Mouse (Mus musculus): ENCODE data around the gene Col5a1. TPM values are rescaled to one million over a fixed set of nuclear protein-coding genes. Genes with fewer than 3 reads are reported as not detected.

Col5a1 gene
- polyA plus RNA-seq, 1 experiment from 2014 or later: 53.3 TPM

DNA sequence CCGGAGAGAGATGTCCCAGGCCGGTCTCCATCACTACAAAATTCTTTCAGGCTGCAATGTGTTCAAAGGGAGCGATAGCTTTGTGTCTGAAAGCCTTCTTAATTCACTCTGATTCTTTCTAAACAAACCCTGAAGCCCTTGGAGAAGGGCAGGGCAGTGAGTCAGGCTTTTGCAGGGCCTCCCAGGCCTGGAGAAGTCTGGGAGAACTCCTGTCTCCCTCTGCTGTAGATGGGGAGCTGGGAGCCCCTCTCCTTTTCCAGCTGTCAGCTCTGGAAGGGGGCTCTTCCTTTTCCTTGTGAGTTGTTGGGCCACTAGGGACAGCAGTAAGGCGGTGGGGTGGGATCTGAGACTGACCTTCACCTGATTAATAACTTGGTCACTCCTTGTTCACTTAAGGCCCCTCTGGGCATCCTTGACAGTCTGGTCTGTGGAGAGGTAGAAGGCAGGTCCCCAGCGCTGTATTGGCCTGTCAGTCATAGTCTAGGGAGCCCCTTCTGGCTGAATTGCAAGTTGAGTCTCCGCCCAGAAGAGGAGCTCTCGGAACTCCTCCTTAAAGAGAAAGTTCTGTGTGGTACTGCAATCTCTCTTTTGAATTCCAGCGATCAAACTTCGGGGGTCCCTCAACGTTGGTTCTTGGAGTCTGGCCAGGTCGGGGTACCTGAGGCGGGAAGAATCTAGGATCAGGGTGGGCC lies 623 bp upstream of the Col5a1 start:
- Histone ChIP-seq H3K4me3 (peak overlapping the region; percentile 85), H3K27ac (ENCODE audit: poor library complexity, severe bottlenecking) (peak overlapping the region; percentile 85), H3K27me3 (replicated peaks) (no peaks in the 10 kb centered on the region; the same call in 1 of the 2 replicates), H3K9ac (peak overlapping the region; percentile 89), H3K36me3 (no peaks in the 10 kb centered on the region), H3K9me3 (replicated peaks) (no peaks in the 10 kb centered on the region), H3K4me2 (peak overlapping the region; percentile 99), H3K4me1 (replicated peaks) (peaks cover 57% of the 10 kb centered on the region)
- WGBS: 11% methylated on average over 12 of the region's 12 CpGs
- ATAC-seq (ENCODE audit: insufficient number of reproducible peaks, low FRiP score): peak; percentile 77

- under 1% methylated on average over 67 of the region's 67 CpGs for WGBS
- Histone ChIP-seq H3K4me2 (peak overlapping the region; percentile 99), H3K9ac (peak overlapping the region; percentile 89), H3K36me3 (no peaks in the 10 kb centered on the region), H3K27me3 (replicated peaks) (no peaks in the 10 kb centered on the region; the same call in 1 of the 2 replicates), H3K27ac (ENCODE audit: poor library complexity, severe bottlenecking) (peak overlapping the region; percentile 85), H3K4me1 (replicated peaks) (peaks cover 66% of the 10 kb centered on the region), H3K9me3 (replicated peaks) (no peaks in the 10 kb centered on the region), H3K4me3 (peak overlapping the region; percentile 85)
- peak; percentile 26; the same call in 1 of the 2 replicates for ATAC-seq (ENCODE audit: insufficient number of reproducible peaks, low FRiP score)
These were observed 609 bp downstream of the Col5a1 start for GRCm38 (mm10) chr2:27886608-27887460.

- Histone ChIP-seq H3K36me3 (no peaks in the 10 kb centered on the region), H3K27ac (ENCODE audit: poor library complexity, severe bottlenecking) (peak overlapping the region; percentile 85; the same call in 1 of the 2 replicates), H3K4me2 (peak overlapping the region; percentile 99), H3K4me1 (replicated peaks) (peaks cover 69% of the 10 kb centered on the region), H3K27me3 (replicated peaks) (no peaks in the 10 kb centered on the region; the same call in 1 of the 2 replicates), H3K4me3 (peak overlapping the region; percentile 85), H3K9ac (peak overlapping the region; percentile 89), H3K9me3 (replicated peaks) (no peaks in the 10 kb centered on the region)
- no peak for ATAC-seq (ENCODE audit: insufficient number of reproducible peaks, low FRiP score)
- 22% methylated on average over 11 of the region's 11 CpGs for WGBS
These were observed 1.4 kb downstream of the Col5a1 start for GRCm38 (mm10) chr2:27887461-27888264.

DNA sequence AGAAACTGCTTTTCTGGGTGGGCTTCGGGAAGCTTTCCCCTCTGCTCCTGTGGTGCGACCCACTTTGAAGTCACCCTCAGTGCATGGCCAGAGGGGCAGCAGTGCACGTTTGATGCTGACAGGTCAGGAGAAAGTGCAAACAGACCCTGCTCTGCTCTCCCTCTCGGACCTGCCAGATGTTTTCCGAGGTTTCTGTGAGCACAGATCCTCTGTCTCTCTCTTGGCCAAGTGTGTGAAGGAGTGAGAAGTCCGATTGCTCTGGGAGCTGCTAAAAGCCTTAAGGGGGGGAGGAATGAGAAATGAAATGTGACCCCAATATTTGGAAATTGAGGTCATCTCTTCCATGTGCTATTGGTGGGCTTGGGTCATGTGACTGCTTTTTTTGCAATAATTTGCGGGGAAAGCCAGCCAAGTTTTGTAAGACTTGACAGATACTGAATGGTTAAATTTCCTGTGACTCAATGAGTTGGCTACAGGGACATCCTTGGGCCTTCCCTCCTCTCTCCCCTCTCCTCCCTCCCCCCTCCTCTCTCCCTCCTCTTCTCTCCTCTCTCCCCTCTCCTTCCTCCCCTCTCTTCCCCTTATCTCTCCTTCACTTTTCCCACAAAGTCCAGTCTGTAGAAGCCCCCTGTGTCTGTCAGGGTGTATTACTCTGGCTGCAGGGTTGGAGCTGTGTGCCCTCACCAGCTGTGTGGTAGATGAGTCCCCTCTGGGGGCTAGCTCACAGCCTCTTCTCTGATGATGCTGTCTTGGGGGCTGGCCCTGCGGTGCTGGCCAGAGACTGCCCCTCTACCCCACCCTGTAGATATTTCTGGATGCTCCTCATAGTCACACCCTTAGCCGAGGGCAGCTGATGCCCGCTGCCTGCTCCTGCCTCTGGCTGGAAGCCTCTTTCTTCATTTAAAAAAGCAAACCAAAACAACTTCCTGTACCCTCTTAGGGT lies 2.6 kb downstream of the Col5a1 start:
- no peak for ATAC-seq (ENCODE audit: insufficient number of reproducible peaks, low FRiP score)
- Histone ChIP-seq H3K36me3 (no peaks in the 10 kb centered on the region), H3K4me3 (peak overlapping the region; percentile 85), H3K27ac (ENCODE audit: poor library complexity, severe bottlenecking) (peak overlapping the region; percentile 44), H3K9me3 (replicated peaks) (no peaks in the 10 kb centered on the region), H3K4me1 (replicated peaks) (peaks cover 60% of the 10 kb centered on the region), H3K9ac (peak overlapping the region; percentile 89), H3K27me3 (replicated peaks) (no peaks in the 10 kb centered on the region; the same call in 1 of the 2 replicates), H3K4me2 (peak overlapping the region; percentile 99)
- WGBS: 10% methylated on average over 10 of the region's 10 CpGs

DNA sequence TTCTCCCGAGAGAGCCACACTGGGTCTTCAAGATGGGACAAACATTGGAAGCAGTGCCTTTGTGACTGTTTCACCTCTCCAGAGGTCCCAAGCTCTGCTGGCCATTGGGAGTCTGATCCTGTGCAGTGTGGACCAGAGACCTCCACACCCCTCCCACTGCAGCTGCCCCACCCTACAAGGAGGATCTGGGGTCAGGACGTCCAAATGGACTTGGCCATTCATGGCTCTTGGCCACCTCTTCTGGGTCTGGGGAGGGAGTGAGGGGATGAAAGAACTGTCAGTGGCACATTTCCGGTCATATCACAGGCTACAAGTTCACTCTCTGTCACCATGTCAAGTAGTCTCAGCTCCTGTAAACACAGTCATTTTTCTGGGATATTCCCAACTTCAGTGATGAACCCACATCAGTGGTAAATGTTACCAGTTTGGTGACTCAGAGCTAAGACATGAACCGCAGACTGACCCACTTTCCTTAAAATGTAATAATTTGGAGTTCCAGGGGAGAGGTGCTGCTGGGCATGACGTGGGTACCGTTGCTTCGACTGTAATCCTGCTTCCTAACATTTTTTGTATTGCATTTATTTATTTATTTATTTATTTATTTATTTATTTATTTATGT lies 5.8 kb downstream of the Col5a1 start:
- Histone ChIP-seq H3K4me2 (no peak overlapping the region), H3K9ac (no peak overlapping the region), H3K27ac (ENCODE audit: poor library complexity, severe bottlenecking) (no peak overlapping the region), H3K9me3 (replicated peaks) (no peaks in the 10 kb centered on the region), H3K27me3 (replicated peaks) (no peaks in the 10 kb centered on the region; the same call in 1 of the 2 replicates), H3K4me3 (no peak overlapping the region), H3K4me1 (replicated peaks) (peaks cover 58% of the 10 kb centered on the region), H3K36me3 (no peaks in the 10 kb centered on the region)
- 84% methylated on average over 7 of the region's 7 CpGs for WGBS
- ATAC-seq (ENCODE audit: insufficient number of reproducible peaks, low FRiP score): no peak

DNA sequence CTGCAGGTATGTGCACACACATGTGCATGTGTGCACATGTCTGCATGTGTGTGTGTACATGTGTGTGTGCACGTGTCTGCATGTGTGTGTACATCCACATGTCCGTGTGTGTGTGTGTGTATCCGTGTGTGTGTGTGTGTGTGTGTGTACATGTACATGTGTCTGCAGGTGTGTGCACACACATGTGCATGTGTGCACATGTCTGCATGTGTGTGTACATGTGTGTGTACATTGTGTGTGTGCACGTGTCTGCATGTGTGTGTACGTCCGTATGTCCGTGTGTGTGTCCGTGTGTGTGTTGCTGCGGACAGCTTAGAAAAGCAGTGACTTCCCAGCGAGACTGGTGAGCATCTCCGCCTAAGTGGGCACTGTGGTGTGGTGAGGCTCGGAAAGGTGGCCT lies 6.8 kb downstream of the Col5a1 start:
- no peak for ATAC-seq (ENCODE audit: insufficient number of reproducible peaks, low FRiP score)
- Histone ChIP-seq H3K27me3 (replicated peaks) (no peaks in the 10 kb centered on the region), H3K4me1 (replicated peaks) (peaks cover 54% of the 10 kb centered on the region), H3K9me3 (replicated peaks) (no peaks in the 10 kb centered on the region), H3K27ac (ENCODE audit: poor library complexity, severe bottlenecking) (no peak overlapping the region), H3K4me3 (no peak overlapping the region), H3K9ac (no peak overlapping the region), H3K4me2 (no peak overlapping the region), H3K36me3 (no peaks in the 10 kb centered on the region)
- 86% methylated on average over 12 of the region's 12 CpGs for WGBS

GRCm38 (mm10) chr2:27894986-27895385 lies 8.8 kb downstream of the Col5a1 start:
- WGBS: 80% methylated on average over 5 of the region's 5 CpGs
- H3K4me1 ChIP-seq (replicated peaks): peaks cover 47% of the 10 kb centered on the region

DNA sequence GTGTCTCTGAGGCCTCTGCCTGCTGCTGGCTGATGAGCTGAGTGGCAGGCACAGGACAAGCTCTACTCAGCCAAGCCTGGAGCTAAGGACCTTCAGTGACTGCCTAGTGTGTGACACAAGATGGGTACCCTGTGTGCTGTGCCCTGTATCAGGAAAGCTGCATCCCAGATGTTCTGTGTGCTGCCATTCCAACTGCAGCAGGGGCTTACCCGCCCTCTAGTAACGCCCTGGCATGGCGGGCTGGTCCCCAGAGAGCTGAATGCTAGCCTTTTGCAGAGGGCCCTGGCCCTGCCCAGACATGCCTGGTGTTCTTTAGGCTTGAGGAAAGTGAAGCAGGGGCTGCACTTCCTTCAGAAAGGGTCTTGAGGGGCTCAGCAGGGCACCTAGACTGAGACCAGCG lies 9.4 kb downstream of the Col5a1 start:
- Histone ChIP-seq H3K9me3 (replicated peaks) (no peaks in the 10 kb centered on the region), H3K36me3 (no peaks in the 10 kb centered on the region), H3K27ac (ENCODE audit: poor library complexity, severe bottlenecking) (no peak overlapping the region), H3K4me2 (no peak overlapping the region), H3K4me3 (no peak overlapping the region), H3K4me1 (replicated peaks) (peaks cover 47% of the 10 kb centered on the region), H3K9ac (no peak overlapping the region), H3K27me3 (replicated peaks) (no peaks in the 10 kb centered on the region)
- 83% methylated on average over 4 of the region's 4 CpGs for WGBS
- ATAC-seq (ENCODE audit: insufficient number of reproducible peaks, low FRiP score): no peak

More at GRCm38 (mm10) chr2:27894986-27895385, 8.8 kb downstream of the Col5a1 start:
- Histone ChIP-seq H3K9me3 (replicated peaks) (no peaks in the 10 kb centered on the region), H3K27ac (ENCODE audit: poor library complexity, severe bottlenecking) (no peak overlapping the region), H3K27me3 (replicated peaks) (no peaks in the 10 kb centered on the region), H3K9ac (no peak overlapping the region), H3K4me2 (no peak overlapping the region), H3K36me3 (no peaks in the 10 kb centered on the region), H3K4me3 (no peak overlapping the region)
- no peak for ATAC-seq (ENCODE audit: insufficient number of reproducible peaks, low FRiP score)

GRCm38 (mm10) chr2:27897161-27897560 lies 10.9 kb downstream of the Col5a1 start:
- ATAC-seq (ENCODE audit: insufficient number of reproducible peaks, low FRiP score): no peak
- H3K4me1 ChIP-seq (replicated peaks): peaks cover 51% of the 10 kb centered on the region

DNA sequence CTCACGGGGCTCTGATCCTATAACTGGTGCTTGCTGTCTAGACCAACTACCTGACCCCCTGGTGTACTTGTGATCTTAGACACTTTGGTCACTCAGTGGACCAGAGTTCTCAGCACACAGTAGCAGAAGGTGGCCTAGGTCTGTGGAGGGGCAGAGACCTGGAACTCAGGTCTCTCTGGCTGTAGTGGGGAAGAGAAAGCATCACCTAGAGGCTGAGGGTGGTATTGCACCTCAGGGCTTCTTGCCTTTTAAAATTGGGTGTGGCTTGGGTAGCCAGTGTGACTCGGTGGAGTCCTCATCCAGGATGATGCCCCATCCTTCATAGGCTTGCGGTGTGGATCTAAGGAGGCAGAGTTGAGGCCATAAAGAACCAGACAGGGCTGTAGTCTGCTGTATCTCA lies 13.7 kb downstream of the Col5a1 start:
- H3K36me3 ChIP-seq: no peaks in the 10 kb centered on the region
- H3K4me2 ChIP-seq: no peak overlapping the region
- 62% methylated on average over 3 of the region's 3 CpGs for WGBS
- ATAC-seq (ENCODE audit: insufficient number of reproducible peaks, low FRiP score): no peak
- H3K4me3 ChIP-seq: no peak overlapping the region
- no peaks in the 10 kb centered on the region for H3K27me3 ChIP-seq (replicated peaks)
- H3K9me3 ChIP-seq (replicated peaks): no peaks in the 10 kb centered on the region
- no peak overlapping the region for H3K9ac ChIP-seq
- H3K27ac ChIP-seq (ENCODE audit: poor library complexity, severe bottlenecking): no peak overlapping the region
- H3K4me1 ChIP-seq (replicated peaks): peaks cover 47% of the 10 kb centered on the region

More at GRCm38 (mm10) chr2:27897161-27897560, 10.9 kb downstream of the Col5a1 start:
- Histone ChIP-seq H3K27ac (ENCODE audit: poor library complexity, severe bottlenecking) (no peak overlapping the region), H3K4me2 (no peak overlapping the region), H3K9ac (no peak overlapping the region), H3K27me3 (replicated peaks) (no peaks in the 10 kb centered on the region), H3K36me3 (no peaks in the 10 kb centered on the region), H3K4me3 (no peak overlapping the region), H3K9me3 (replicated peaks) (no peaks in the 10 kb centered on the region)
- 64% methylated on average over 6 of the region's 6 CpGs for WGBS

Measured in heart, embryonic 12.5 days (tissue).